Mouse (Mus musculus): ENCODE measurements around the gene Atp6v0d1.
"Not testable (repeated sequence)": the region's sequence is repeated elsewhere in the genome, so short reads cannot be mapped to it uniquely, and the experiment has no call there.

- TF ChIP-seq POLR2A (IDR thresholded peaks at IDR 0.05; ENCODE audit: low read depth, low read length); CTCF (IDR thresholded peaks at IDR 0.05; ENCODE audit: extremely low read depth, insufficient read length, insufficient replicate concordance, low read depth, low read length): not testable (repeated sequence)
Observed at GRCm38 (mm10) chr8:105564573-105565229, 1.1 kb downstream of the Atp6v0d1 start.

Measured in small intestine, adult 2 months (tissue).